ENCODE assay signal across 22 mouse cellular contexts in the genomic region with DNA sequence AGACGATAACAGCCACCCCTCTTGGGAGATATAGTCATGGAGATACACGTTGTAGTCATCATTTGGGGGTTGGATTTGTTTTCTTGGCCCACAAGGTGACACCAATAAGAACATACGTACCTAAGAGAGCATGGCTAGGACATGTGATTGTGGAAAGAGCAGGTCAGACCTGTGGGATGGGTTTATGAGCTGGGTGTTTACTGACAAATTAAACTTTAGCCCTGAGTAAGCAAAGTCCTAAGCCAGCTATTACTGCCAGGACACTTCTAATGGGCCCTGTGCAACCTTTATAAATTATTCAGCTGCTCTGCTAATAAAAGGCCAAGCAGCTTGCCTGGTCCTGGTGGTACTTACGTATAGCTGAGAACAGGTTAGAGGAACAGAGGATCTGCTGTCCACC.
DNase-seq lines count a peak whose midpoint lies in the region; ATAC-seq and TF ChIP-seq lines count a peak whose summit lies in the region.
"Had no signal": no experiment of that assay in that cellular context is flagged by ENCODE, and none has a peak within 500 bp of the region (broad histone marks: within the 10 kb centered on the region; RNA-seq: fewer than 3 reads in every experiment).

No protein-coding gene starts in this region.

- 59% methylated on average over 4 of the region's 4 CpGs for WGBS in stomach, postnatal 0 days
- WGBS in forebrain, embryonic 16.5 days = 84% methylated on average over 4 of the region's 4 CpGs

- H3K4me3 ChIP-seq in layer of hippocampus, adult 2 months = no peak overlapping the region
- H3K4me3 ChIP-seq in stomach, postnatal 0 days (ENCODE audit: low read depth, low read length) = no peak overlapping the region
- H3K4me3 ChIP-seq in forebrain, embryonic 16.5 days (replicated peaks; ENCODE audit: low read length) = no peak overlapping the region
- H3K4me3 ChIP-seq: embryonic facial prominence, embryonic 12.5 days; heart, embryonic 15.5 days; hindbrain, embryonic 13.5 days; limb, embryonic 12.5 days; midbrain, embryonic 15.5 days; neural tube, embryonic 12.5 days had no signal

- H3K27ac ChIP-seq in layer of hippocampus, adult 2 months = peak overlapping the region; percentile 2; the same call in 1 of the 2 replicates
- no peak overlapping the region for H3K27ac ChIP-seq in stomach, postnatal 0 days (replicated peaks)
- H3K27ac ChIP-seq in forebrain, embryonic 16.5 days (ENCODE audit: low read length) = no peak overlapping the region
- H3K27ac ChIP-seq: embryonic facial prominence, embryonic 12.5 days; heart, embryonic 15.5 days; hindbrain, embryonic 13.5 days; limb, embryonic 12.5 days; midbrain, embryonic 15.5 days; neural tube, embryonic 12.5 days had no signal

- H3K36me3 ChIP-seq in stomach, postnatal 0 days (ENCODE audit: control insufficient read depth, insufficient read depth, low read length) = no peaks in the 10 kb centered on the region
- H3K36me3 ChIP-seq in forebrain, embryonic 16.5 days (ENCODE audit: control insufficient read depth, insufficient read depth) = no peaks in the 10 kb centered on the region
- H3K36me3 ChIP-seq: embryonic facial prominence, embryonic 12.5 days; heart, embryonic 15.5 days; hindbrain, embryonic 13.5 days; limb, embryonic 12.5 days; midbrain, embryonic 15.5 days; neural tube, embryonic 12.5 days had no signal

- no peak overlapping the region for H3K9ac ChIP-seq in stomach, postnatal 0 days (ENCODE audit: low read length)
- H3K9ac ChIP-seq in forebrain, embryonic 16.5 days (replicated peaks; ENCODE audit: low read depth, low read length) = no peak overlapping the region
- H3K9ac ChIP-seq: embryonic facial prominence, embryonic 12.5 days; heart, embryonic 15.5 days; hindbrain, embryonic 13.5 days; limb, embryonic 12.5 days; midbrain, embryonic 15.5 days; neural tube, embryonic 12.5 days had no signal

- H3K4me1 ChIP-seq in stomach, postnatal 0 days (replicated peaks; ENCODE audit: control insufficient read depth, insufficient read depth) = no peaks in the 10 kb centered on the region
- peaks cover 30% of the 10 kb centered on the region for H3K4me1 ChIP-seq in forebrain, embryonic 16.5 days (replicated peaks; ENCODE audit: control insufficient read depth, insufficient read depth, low read length)

- no peaks in the 10 kb centered on the region for H3K27me3 ChIP-seq in stomach, postnatal 0 days (ENCODE audit: control insufficient read depth, insufficient read depth, low read length)
- no peaks in the 10 kb centered on the region for H3K27me3 ChIP-seq in forebrain, embryonic 16.5 days (replicated peaks; ENCODE audit: control insufficient read depth, insufficient read depth, low read length)
- H3K27me3 ChIP-seq: embryonic facial prominence, embryonic 12.5 days; heart, embryonic 15.5 days; hindbrain, embryonic 13.5 days; limb, embryonic 12.5 days; midbrain, embryonic 15.5 days; neural tube, embryonic 12.5 days had no signal

- TF ChIP-seq CTCF in layer of hippocampus, adult 2 months (conservative IDR thresholded peaks at IDR 0.05) = no peak
- no peak for TF ChIP-seq CTCF in stomach, postnatal 0 days (IDR thresholded peaks at IDR 0.05; ENCODE audit: low read depth)

- ATAC-seq in stomach, postnatal 0 days (ENCODE audit: low FRiP score, low TSS enrichment) = peak; percentile 81
- ATAC-seq in forebrain, embryonic 16.5 days = no peak
- ATAC-seq: midbrain, embryonic 15.5 days had no signal

- no peak for TF ChIP-seq EP300 in stomach, postnatal 0 days (optimal IDR thresholded peaks at IDR 0.05)

- H3K9me3 ChIP-seq in stomach, postnatal 0 days (ENCODE audit: control insufficient read depth, low read length) = no peaks in the 10 kb centered on the region
- no peaks in the 10 kb centered on the region for H3K9me3 ChIP-seq in forebrain, embryonic 16.5 days (ENCODE audit: control insufficient read depth, low read length)
- H3K9me3 ChIP-seq: embryonic facial prominence, embryonic 12.5 days; heart, embryonic 15.5 days; hindbrain, embryonic 13.5 days; limb, embryonic 12.5 days; midbrain, embryonic 15.5 days; neural tube, embryonic 12.5 days had no signal

- no peak overlapping the region for H3K4me2 ChIP-seq in stomach, postnatal 0 days (replicated peaks; ENCODE audit: low read depth)
- H3K4me2 ChIP-seq in forebrain, embryonic 16.5 days (ENCODE audit: low read length) = no peak overlapping the region
- H3K4me2 ChIP-seq: embryonic facial prominence, embryonic 12.5 days; heart, embryonic 15.5 days; hindbrain, embryonic 13.5 days; limb, embryonic 12.5 days; midbrain, embryonic 15.5 days; neural tube, embryonic 12.5 days had no signal

- no peak for DNase-seq in layer of hippocampus, adult 2 months (ENCODE audit: low spot score in 2 of 2)
- no peak for DNase-seq in layer of hippocampus, postnatal 25 days (ENCODE audit: extremely low spot score in 1 of 2, low spot score in 1 of 2)
- peak; percentile 24 for DNase-seq in urinary bladder, postnatal 14 days (ENCODE audit: low spot score)
- DNase-seq in urinary bladder, postnatal 10 days (ENCODE audit: low spot score) = no peak
- peak; percentile 9 to 58 for DNase-seq in kidney, postnatal 36 days
- DNase-seq in stomach, postnatal 0 days (ENCODE audit: low spot score) = peak; percentile 55
- no peak for DNase-seq in ovary, postnatal 36 days (ENCODE audit: low spot score)
- DNase-seq: adrenal gland, adult 2 months; cerebellum, adult 11 months; cerebellum, postnatal 14 days; heart, postnatal 36 days; lung, adult 2 months; lung, postnatal 4 days; right cerebral cortex, adult 18-20 months; right cerebral cortex, postnatal 4 days had no signal

Comparison
In these comparisons a context has a peak if more than half of its experiments do, and no peak if none do; other contexts are left out.
1. DNase-seq: peak in urinary bladder, postnatal 14 days (single experiment), kidney, postnatal 36 days (2 of 2) and stomach, postnatal 0 days (single experiment); none in layer of hippocampus, adult 2 months (0 of 2), layer of hippocampus, postnatal 25 days (0 of 2), urinary bladder, postnatal 10 days (single experiment) and ovary, postnatal 36 days (single experiment).